Mouse (Mus musculus): ENCODE measurements around the gene Grik1. TPM values are rescaled to one million over a fixed set of nuclear protein-coding genes. Genes with fewer than 3 reads are reported as not detected.

The Grik1 gene
- polyA plus RNA-seq, 1 experiment: 4.3 TPM

- Histone ChIP-seq H3K4me3 (ENCODE audit: insufficient read depth, low read length) (no peak overlapping the region), H3K4me1 (ENCODE audit: control insufficient read depth, insufficient read depth, low read length) (no peaks in the 10 kb centered on the region), H3K27ac (ENCODE audit: insufficient read depth, low read length) (no peak overlapping the region)
- no peak for TF ChIP-seq POLR2A (IDR thresholded peaks at IDR 0.05; ENCODE audit: low read depth, low read length)
These were observed 436.5 kb downstream of the Grik1 start for GRCm38 (mm10) chr16:87853451-87854085.

- TF ChIP-seq POLR2A (IDR thresholded peaks at IDR 0.05; ENCODE audit: low read depth, low read length): no peak
- no peak for TF ChIP-seq CTCF (IDR thresholded peaks at IDR 0.05; ENCODE audit: borderline replicate concordance, insufficient read depth, low read length)
- Histone ChIP-seq H3K27ac (ENCODE audit: insufficient read depth, low read length) (no peak overlapping the region), H3K4me1 (ENCODE audit: control insufficient read depth, insufficient read depth, low read length) (no peaks in the 10 kb centered on the region), H3K4me3 (ENCODE audit: insufficient read depth, low read length) (no peak overlapping the region)
These were observed 438.5 kb downstream of the Grik1 start for GRCm38 (mm10) chr16:87851550-87851949.

- no peak overlapping the region for H3K4me3 ChIP-seq (ENCODE audit: insufficient read depth, low read length)
- H3K4me1 ChIP-seq (ENCODE audit: control insufficient read depth, insufficient read depth, low read length): no peaks in the 10 kb centered on the region
- TF ChIP-seq CTCF (IDR thresholded peaks at IDR 0.05; ENCODE audit: borderline replicate concordance, insufficient read depth, low read length) (no peak), POLR2A (IDR thresholded peaks at IDR 0.05; ENCODE audit: low read depth, low read length) (no peak)
- H3K27ac ChIP-seq (ENCODE audit: insufficient read depth, low read length): no peak overlapping the region
These were observed 441.3 kb downstream of the Grik1 start for GRCm38 (mm10) chr16:87848799-87849198.

Other genes starting within 250 kb of the Grik1 start
- not detected in 2 replicates for gene Cldn17, start 216.7 kb upstream of the Grik1 start, polyA plus RNA-seq (2011; ENCODE audit: insufficient read length, low read depth, missing spikeins)